Mouse (Mus musculus): ENCODE results near the gene Prmt2. TPM values are rescaled to one million over a fixed set of nuclear protein-coding genes. Genes with fewer than 3 reads are reported as not detected.
A peak's percentile ranks its signal among the peaks of the same experiment; 100 is the strongest.

The Prmt2 gene
- 10 to 100 TPM; 74.7 to 79.4 TPM for total RNA-seq (2021)

- peak; percentile 86 to 94 for DNase-seq (ENCODE audit: extremely low spot score in 1 of 2, low spot score in 2 of 2)
- intact Hi-C loops (cut with DNase I): no loop called here
Measured at GRCm38 (mm10) chr10:76237341-76238225, at the start of gene Prmt2. Gene Prmt2, minus strand, starts transcription at chr10:76237865.

- no peak for DNase-seq (ENCODE audit: extremely low spot score in 1 of 2, low spot score in 2 of 2)
- intact Hi-C loops (cut with DNase I): no loop called here
Measured at GRCm38 (mm10) chr10:76278541-76279097, 41.0 kb upstream of the Prmt2 start.

- DNase-seq (ENCODE audit: extremely low spot score in 1 of 2, low spot score in 2 of 2): no peak
- intact Hi-C loops (cut with DNase I): no loop called here
Measured at GRCm38 (mm10) chr10:76275256-76275655, 37.6 kb upstream of the Prmt2 start.

GRCm38 (mm10) chr10:76271238-76271637 is 33.6 kb upstream of the Prmt2 start:
- intact Hi-C loops (cut with DNase I): no loop called here
- DNase-seq (ENCODE audit: extremely low spot score in 1 of 2, low spot score in 2 of 2): no peak

- no peak for DNase-seq (ENCODE audit: extremely low spot score in 1 of 2, low spot score in 2 of 2)
- intact Hi-C loops (cut with DNase I): no loop called here
Measured at GRCm38 (mm10) chr10:76262431-76262830, 24.8 kb upstream of the Prmt2 start.

- no peak for DNase-seq (ENCODE audit: extremely low spot score in 1 of 2, low spot score in 2 of 2)
- intact Hi-C loops (cut with DNase I): no loop called here
Measured at GRCm38 (mm10) chr10:76261447-76261846, 23.8 kb upstream of the Prmt2 start.

GRCm38 (mm10) chr10:76260358-76261059 is 22.8 kb upstream of the Prmt2 start:
- intact Hi-C loops (cut with DNase I): no loop called here
- DNase-seq (ENCODE audit: extremely low spot score in 1 of 2, low spot score in 2 of 2): no peak

- intact Hi-C loops (cut with DNase I): no loop called here
- DNase-seq (ENCODE audit: extremely low spot score in 1 of 2, low spot score in 2 of 2): no peak
Measured at GRCm38 (mm10) chr10:76259566-76260232, 22.0 kb upstream of the Prmt2 start.

GRCm38 (mm10) chr10:76257719-76258390 is 20.2 kb upstream of the Prmt2 start:
- intact Hi-C loops (cut with DNase I): no loop called here
- peak in 1 of 2 experiments; percentile 61 for DNase-seq (ENCODE audit: extremely low spot score in 1 of 2, low spot score in 2 of 2)

- intact Hi-C loops (cut with DNase I): no loop called here
- no peak for DNase-seq (ENCODE audit: extremely low spot score in 1 of 2, low spot score in 2 of 2)
Measured at GRCm38 (mm10) chr10:76257231-76257630, 19.6 kb upstream of the Prmt2 start.

GRCm38 (mm10) chr10:76255617-76256016 is 18.0 kb upstream of the Prmt2 start:
- intact Hi-C loops (cut with DNase I): no loop called here
- DNase-seq (ENCODE audit: extremely low spot score in 1 of 2, low spot score in 2 of 2): no peak

GRCm38 (mm10) chr10:76253536-76253935 is 15.9 kb upstream of the Prmt2 start, which contains the start of gene S100b:
Gene S100b, plus strand, starts transcription at chr10:76253853.
- intact Hi-C loops (cut with DNase I): no loop called here
- peak; percentile 51 to 67 for DNase-seq (ENCODE audit: extremely low spot score in 1 of 2, low spot score in 2 of 2)

GRCm38 (mm10) chr10:76253079-76253478 is 15.4 kb upstream of the Prmt2 start:
- intact Hi-C loops (cut with DNase I): no loop called here
- DNase-seq (ENCODE audit: extremely low spot score in 1 of 2, low spot score in 2 of 2): no peak

- no peak for DNase-seq (ENCODE audit: extremely low spot score in 1 of 2, low spot score in 2 of 2)
Measured at GRCm38 (mm10) chr10:76250870-76251269, 13.2 kb upstream of the Prmt2 start.

GRCm38 (mm10) chr10:76248647-76248968 is 10.9 kb upstream of the Prmt2 start:
- intact Hi-C loops (cut with DNase I): no loop called here
- no peak for DNase-seq (ENCODE audit: extremely low spot score in 1 of 2, low spot score in 2 of 2)

More at GRCm38 (mm10) chr10:76250870-76251269, 13.2 kb upstream of the Prmt2 start:
- intact Hi-C loops (cut with DNase I): no loop called here

GRCm38 (mm10) chr10:76247960-76248646 is 10.4 kb upstream of the Prmt2 start:
- no peak for DNase-seq (ENCODE audit: extremely low spot score in 1 of 2, low spot score in 2 of 2)
- intact Hi-C loops (cut with DNase I): no loop called here

GRCm38 (mm10) chr10:76246601-76247000 is 8.9 kb upstream of the Prmt2 start:
- intact Hi-C loops (cut with DNase I): no loop called here
- DNase-seq (ENCODE audit: extremely low spot score in 1 of 2, low spot score in 2 of 2): no peak

GRCm38 (mm10) chr10:76245106-76245505 is 7.4 kb upstream of the Prmt2 start:
- intact Hi-C loops (cut with DNase I): no loop called here
- no peak for DNase-seq (ENCODE audit: extremely low spot score in 1 of 2, low spot score in 2 of 2)
